Mouse (Mus musculus) R1 (cell line): ENCODE data around the gene Ccdc3.

Source experiments
- DNase-seq: peaks from one replicate; pipeline ENCODE4 v3.0.0-alpha.2; 2018; ENCODE audit warnings: low read depth, low spot score

Gene Ccdc3

DNA sequence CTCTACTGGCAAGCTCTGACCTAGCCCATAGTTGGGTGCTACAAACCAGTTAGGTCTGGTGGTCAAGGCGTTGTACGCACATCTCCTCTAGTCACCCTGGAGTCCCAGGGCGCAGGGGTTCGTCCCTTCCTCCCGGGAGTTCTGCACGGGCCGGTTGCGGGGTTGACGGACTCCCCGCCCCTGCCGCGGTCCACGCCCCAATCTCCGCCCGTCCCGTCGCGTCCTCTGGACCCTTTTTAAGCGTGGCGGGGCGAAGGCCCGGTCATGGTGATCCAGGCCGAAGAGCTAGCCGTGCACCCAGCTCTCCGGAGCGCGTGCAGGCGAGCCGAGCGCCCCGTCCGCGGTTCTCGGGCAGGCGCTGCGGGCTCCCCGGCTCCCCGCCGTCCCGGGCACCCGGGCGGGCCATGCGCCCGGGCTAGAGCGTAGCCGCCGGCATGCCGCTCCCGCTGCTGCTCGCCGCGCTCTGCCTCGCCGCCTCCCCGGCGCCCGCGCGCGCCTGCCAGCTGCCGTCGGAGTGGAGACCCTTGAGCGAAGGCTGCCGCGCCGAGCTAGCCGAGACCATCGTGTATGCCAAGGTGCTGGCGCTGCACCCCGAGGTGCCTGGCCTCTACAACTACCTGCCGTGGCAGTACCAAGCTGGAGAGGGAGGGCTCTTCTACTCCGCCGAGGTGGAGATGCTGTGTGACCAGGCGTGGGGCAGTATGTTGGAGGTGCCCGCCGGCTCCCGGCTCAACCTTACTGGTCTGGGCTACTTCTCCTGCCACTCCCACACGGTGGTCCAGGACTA, at the start of gene Ccdc3:
TSS of gene Ccdc3 (plus strand) at position 277 of the 787 bp plus-strand sequence.
- DNase-seq: peak; percentile 75

DNA sequence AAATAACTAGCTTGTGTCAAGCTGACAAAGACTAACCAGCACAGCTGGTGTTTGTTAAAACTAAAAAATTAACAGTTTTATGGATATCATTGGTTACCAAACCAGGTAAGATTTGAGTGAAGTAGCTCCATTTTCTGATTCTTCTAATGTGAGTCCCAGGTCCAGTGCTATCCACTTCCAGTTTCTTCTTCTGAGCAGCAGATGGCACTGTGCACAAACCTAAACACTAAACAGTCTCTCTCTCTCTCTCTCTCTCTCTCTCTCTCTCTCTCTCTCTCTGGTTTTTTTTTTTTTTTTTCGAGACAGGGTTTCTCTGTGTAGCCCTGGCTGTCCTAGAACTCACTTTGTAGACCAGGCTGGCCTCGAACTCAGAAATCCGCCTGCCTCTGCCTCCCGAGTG, 47.2 kb upstream of the Ccdc3 start:
- peak; percentile 57 for DNase-seq

DNA sequence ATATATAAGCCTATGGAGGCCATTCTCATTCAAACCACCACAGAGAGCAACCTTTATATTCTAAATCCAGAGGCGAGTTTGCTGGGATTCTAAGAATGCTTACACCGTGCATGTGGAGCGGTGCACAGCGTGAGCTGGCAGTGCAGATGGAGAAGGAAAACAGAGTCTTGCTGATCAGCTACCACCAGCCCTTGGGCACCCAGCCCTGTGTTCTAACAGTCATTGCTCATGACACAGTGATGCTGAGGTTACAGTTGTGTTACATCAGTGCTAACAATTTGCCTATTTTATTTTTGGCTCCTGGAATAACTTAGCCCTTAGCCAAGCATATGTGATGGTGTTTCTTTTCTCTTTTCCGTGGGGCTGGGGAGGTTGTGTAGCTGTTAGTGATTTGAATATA, 42.7 kb upstream of the Ccdc3 start:
- no peak for DNase-seq

DNA sequence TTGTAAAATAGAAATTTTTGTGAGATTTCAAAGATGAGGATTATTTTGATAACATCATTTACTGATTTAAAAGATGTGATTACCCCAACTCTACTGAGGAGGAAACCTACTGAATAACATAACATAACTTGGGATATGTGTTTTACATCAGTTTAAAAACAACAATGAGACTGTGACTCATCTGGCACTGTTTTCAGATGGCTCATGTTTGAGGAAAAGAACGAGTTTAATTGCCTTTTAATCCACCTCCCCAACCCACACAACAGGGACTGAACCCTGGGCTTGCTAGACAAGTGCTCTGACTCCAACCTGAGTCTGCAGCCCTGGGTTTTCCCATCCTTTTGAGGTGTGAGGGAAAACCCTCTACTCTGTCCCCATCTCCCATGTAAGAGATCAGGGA, 42.3 kb upstream of the Ccdc3 start:
- DNase-seq: no peak

DNA sequence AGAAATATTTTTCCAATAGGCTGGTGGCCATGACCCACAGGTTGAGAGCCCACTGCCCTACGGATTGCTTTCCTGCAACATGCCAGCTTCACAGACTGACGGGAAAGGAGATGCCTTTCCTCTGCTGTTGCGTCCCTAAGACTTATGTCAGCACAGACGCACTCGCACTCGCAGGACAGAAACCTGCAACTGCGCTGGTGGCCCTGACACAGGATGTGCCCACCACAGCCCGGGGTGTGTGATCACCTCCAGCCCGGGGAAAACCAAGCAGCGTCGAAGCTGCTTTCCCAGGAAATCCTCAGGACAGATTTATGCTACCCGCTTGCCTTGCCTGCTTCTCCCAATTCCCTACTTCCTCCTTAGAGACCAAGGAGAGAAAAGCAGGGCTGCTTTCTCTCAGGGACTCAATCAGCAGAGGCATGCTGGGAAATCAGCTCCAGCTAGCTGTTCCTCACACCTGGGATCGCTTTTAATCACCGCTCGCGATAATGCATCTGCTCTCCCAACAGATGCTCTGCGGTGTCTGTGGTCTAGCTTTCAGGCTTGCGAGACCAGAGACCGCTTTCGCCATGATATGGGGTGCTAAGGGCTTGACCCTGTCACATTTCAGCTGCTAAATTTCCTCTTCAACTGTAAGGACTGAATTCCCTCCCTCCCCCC, 39.7 kb upstream of the Ccdc3 start:
- peak; percentile 46 for DNase-seq

DNA sequence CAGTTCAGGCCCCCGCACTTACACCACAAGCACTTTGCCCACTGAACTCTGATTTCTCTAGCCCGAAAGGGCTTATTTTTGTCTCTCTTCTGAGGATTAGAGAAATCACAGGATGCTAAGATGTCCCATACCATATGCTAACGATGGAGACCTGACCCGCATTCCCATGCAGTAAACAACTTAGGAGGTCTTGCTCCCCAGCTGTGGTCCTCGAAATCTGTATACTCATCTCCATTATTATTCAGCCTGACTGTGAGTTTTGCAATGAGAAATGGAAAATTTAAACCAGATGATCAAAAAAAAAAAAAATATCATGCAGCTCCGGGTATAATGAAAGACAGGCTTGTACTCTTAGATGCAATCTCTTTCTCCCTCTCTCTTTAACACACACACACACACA, 38.4 kb upstream of the Ccdc3 start:
- DNase-seq: no peak

DNA sequence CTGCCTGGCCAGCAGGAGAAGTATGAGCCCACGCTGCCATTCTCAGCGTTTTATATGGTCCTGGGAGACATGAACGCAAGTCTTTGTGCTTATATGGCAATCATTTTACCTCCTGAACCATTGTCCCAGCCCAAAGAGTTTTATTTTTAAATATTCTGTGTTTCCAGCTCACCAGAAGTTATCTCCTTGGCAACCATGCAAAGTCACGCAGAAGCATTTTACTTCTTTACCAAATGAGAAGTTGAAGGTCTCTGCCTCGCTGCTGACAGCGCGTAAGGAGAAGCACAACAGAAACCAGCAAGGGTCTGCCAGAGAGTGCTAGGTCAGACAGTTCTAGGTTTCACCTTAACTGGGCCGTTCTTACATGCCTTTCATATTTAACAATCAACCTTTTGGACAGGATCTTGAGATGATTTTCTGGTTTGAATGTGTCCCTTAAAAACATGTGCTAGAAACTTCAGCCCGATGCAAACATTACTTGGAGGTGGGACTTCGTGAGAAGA, 35.8 kb upstream of the Ccdc3 start:
- DNase-seq: no peak

DNA sequence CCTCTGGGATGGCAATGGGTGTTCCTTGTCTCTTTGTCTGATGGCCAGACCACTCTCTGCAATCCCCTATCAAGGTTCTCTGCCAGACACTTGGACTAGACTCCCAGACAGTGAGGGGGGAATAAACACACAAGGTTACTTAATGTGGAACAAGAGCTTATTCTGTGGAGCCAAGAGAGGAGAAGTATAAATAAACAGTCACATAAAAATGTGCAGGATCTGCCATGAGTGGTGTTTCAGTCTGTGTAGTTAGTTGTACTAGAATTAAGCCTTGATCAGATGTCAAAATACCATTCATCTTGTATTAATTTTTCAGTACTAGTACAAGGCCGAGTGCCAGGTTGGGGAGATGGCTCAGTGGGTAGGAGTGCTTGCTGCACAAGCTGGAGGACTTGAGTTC, 34.7 kb upstream of the Ccdc3 start:
- DNase-seq: no peak

DNA sequence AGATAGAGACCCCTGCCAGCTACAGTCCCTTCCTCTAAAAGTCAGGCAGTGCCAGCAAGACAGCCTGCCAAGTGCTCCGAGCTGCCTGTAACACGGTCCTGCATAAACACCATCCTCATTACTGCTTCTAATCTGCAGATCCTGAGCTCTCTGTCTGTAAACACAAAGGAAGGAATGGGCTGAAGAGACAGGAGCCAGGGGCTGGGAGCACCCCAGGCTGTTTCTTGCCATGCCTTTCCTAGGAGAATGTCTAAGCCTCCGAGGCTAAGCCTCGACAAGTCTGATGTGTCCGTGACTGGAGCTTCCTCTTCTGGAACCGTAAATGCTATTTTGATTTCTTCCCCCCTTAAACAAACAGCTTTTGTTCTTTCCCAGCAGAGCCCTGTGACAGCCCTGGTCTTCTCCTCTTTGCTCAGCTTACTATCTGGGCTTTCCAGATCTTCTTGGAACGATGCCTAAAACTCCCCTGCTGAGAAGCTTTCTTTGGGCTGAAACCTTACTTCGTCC, 24.7 kb upstream of the Ccdc3 start:
- peak; percentile 23 for DNase-seq

DNA sequence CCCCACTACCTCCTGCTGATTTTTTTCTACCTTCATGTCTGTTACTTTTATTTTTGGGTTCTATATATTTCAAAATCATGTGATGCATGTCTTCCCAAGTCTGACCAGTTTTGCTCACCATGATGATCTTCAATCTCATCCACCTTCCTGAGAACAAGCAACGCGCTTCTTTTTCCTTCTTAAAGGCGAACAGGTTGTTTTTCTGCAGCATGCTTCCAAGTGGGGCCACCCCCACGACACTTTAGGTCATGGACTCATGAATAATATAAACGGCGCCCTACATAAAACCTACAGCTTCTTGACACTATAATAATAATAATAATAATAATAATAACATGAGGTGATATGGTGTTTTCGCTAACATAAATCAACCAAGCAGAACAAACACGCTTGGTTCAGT, 23.2 kb upstream of the Ccdc3 start:
- no peak for DNase-seq

DNA sequence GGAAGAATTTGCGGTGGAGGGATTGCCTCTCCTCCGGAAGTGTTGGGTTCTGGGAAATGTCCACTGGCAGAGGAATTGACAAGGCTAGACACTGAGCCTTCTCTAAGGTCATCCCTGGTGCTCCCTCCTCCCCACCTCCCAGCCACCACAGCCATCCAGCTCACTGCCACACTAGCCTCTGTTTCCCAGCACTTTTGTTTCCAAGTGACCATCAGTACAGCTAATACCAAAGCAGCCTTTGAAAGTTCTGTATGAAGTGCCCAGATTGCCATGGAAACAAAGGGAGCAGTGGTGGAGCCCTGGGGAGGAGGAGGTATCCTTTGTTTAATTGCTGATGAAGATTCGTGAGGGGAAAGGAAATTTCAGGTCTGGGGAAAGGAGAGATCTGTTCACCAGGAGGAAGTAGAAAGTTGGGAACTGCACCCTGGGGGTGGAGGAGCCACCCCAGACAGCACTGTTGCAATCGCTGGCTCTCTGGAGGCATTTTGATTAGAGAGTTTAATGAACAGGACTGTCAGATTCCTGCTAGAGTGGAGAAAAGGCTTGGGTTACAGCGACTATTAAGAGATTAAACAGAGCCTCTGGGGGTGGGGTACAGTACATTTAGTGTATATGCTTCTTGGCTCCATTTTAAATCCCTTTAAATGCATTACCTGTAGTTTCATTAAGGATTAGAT, 20.6 kb upstream of the Ccdc3 start:
- DNase-seq: peak; percentile 89

DNA sequence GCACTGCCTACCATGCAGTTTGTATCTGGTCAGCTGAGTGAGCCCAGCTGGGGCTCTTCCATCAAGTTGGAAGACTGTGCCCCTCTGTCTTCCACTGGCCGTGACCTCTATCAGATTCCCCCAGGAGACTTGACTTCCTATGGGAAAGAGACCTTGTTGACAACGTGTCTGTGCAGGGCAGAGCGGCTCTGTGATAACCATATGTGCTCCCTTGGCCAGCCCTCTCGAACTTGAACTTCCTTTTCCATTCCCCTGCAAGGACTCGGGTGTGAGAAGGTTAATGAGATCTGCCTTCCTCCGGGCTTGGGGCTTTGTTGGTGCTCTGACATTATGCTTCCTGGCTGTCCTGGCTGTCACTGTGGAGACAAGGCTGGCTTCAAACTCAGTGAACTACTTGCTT, 12.1 kb upstream of the Ccdc3 start:
- no peak for DNase-seq

DNA sequence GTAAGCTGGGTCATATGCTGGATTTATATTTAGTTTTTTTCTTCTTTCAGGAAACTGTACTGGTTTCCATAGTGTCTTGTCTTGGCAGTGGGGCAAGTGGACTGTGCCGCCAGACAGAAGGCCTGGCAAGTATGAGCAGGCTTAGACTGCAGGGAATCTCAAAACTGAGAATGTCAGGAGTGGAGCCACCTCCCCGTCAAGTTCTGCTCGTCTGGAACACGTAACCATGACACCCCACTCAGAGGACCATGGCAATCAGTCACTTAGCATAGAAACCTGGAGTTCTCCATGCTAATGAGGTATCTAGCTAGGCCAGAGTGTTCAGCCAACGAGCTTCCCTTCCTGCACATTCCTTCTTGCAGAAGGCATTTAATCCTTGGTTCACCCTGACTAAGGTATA, 10.2 kb upstream of the Ccdc3 start:
- DNase-seq: no peak

DNA sequence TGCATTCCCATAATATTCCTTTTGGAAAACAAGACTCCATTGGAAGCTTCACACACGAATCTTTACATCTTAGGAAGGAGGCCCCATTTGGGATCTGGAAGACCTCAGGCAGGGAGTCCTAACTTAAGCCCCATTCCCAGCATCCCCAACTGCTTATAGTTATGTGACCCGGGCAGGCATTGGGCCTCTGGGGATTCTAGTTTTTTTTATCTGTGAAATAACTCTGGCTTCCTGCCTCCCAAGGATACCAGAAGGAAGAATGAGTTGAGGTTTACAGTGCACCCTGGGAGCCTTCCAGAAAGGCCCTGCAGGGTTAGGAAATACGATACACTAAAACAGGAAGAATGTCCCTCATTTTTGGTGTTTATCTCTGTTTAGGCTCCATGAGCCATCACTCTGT, 8.5 kb upstream of the Ccdc3 start:
- DNase-seq: no peak

DNA sequence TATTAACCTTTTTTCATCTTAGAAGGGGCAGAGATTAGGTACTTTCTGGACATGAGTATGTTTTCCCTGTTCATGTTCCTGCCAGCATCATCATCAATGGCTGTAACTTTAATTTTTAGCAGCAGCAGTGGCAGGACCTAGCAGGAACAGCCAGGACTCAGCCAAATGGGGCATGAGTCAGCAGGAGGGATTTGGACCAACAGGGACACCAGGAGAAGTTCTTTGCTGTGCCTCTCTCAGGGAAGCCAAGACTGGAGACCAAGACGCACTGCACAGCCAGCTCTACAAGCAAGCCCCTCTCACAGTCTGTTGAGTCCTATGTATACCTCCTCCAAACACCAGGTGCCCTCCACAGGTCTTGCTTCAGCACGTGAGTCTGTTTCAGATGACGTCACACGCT, 5.5 kb upstream of the Ccdc3 start:
- no peak for DNase-seq

DNA sequence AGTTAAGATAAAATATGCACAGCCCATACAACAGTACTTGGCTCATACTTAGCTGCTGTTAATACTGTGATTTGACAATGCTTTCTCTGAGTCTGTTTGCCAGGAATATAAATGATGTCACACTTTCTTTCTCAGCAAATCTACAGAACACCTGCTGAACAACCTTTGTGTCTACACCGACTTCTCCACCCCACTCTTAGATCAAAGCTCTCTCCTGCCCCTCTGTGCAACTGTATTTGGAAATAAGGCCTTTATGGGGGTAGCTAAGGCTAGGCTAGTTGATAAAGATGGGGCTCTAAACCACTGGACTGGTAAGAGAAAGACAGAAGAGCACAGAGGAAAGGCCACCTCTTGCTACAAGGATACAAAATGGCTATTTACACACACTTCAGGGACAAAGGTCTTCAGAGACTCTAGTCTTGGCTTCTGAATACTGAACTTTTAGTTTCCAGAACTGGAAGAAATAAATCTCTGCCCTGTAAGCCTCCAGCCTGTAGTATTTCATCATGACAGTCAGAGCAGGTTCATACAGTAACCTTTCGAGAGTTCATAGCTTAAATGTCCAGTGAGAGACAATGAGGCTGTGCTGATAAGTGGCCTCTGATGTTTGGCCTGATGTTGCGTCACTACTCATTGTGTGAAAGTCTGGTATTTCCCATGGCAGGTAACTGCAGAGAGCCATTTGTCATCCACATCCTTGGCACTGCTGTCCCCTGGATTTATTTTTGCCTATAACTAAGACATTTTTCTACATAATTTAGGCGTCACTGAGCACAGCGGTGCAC, 2.4 kb upstream of the Ccdc3 start:
- DNase-seq: no peak

DNA sequence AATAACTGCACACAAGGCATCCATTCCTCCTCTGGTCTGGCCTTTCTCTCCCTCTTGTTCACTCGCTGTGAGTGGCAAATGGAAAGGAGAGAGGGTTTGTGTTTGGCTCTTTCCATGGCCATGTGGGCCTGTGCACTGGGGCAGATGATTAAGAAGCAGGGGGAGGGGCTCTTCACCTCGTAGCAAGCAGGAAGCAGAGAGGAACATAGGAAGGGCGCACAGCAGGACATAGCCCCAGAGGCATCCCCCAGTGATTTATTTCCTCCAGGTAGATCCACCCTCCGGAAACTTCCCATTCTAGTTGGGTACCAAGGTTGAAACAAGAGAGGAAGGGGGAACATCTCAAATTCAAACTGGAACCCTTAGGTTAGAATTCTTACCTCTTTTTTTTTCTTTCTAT, 2.4 kb downstream of the Ccdc3 start:
- peak; percentile 91 for DNase-seq

DNA sequence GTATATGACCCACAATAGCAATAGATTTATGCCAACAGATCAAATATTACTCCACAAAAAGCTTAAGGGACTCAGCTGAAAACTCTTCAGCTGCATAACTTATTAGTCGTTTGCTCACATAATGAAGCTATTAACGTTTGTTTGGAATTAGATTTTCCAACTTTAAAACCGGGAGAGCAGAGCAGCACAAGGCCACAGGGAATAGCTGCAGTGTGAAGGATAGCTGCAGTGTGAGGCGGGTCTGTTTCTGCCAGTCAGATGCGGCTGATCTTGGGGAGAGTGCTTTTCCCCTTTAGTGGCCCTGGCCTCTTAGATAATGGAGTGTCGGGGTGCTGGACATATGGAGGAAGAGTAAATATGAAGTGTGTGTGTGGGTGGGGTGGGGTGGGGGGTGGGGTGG, 6.9 kb downstream of the Ccdc3 start:
- no peak for DNase-seq

DNA sequence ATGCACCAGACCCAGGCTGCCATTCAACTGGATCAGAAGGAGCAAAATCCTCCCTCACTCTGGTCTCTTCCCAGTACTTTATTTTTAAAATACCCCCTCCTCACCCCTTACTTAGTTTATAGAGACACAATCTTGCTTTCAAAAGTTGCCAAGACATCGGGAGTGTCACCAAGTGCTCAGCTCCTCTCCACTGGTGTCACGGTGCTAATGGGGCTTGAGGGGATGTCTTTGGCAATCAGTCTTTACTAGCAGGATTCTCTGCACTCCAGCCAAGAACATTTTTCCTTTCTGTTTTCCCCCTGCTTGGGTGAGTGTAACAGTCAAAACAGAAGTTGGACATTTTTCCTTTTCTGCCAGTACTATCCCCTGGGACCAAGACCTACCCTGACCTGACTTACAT, 10.3 kb downstream of the Ccdc3 start:
- no peak for DNase-seq

DNA sequence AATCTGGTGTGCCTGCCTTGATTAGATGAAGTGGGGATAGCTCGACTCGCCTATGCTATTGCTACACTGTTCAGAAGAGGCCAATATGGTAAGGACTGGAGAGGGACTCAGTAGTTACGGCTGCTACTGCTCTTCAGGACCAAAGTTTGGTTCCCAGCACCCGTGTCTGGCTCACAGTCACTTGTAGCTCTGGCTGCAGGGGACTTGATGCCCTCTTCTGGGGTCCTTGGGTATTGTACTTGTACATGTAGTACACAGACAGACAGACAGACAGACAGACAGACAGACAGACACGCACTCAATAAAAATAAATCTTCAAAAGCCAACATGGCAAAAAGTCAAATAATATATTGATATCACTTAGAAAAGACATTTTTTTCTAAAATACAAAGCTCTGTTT, 17.1 kb downstream of the Ccdc3 start:
- DNase-seq: peak; percentile 58

DNA sequence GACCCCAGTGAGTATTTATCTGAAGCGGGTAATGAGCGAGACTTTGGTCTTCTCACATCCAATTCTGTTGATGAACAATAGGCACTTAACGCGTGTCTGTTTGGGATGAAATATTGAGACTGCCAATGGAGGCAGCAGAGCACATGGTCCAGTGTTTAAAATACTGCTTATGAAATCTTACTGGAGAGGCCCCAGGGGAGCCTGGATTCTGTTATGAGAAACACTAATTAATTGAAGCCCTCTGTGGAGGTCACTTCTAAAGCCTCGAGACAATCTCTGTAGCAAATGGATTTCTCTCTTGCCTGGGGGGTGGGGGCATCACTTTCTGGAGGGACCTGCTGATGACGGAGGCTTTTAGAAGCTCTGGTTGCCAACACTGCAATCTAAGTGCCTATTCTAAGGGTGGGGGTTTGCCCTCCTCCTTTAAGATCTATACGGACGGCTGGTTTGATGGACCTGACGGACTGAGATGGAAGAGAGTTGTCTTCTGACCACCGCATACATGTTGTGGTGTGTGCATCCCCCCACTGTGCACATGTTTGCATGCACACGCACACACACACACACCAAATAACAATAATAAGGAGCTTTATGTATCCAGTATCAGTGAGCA, 22.8 kb downstream of the Ccdc3 start:
- no peak for DNase-seq
